Mouse (Mus musculus) forebrain, embryonic 14.5 days (tissue): ENCODE measurements around the gene Camk1. TPM values are rescaled to one million over a fixed set of nuclear protein-coding genes. Genes with fewer than 3 reads are reported as not detected.

ENCODE experiments used
- ATAC-seq: fragments of 200-750 bp; cut with Nextera tagmentation; 2 replicates; pipeline ENCODE4 v1.8.0; 2017; ENCODE audit warnings: mild to moderate bottlenecking, moderate library complexity
- DNase-seq: peaks from one replicate; pipeline ENCODE4 v3.0.0-alpha.2; 2015; ENCODE audit warnings: low spot score
- H3K27ac ChIP-seq: fragments of 300-500 bp; sonication (generic); 2 replicates; pipeline ENCODE4 v1.5.1; 2014; ENCODE audit warnings: low read depth, mild to moderate bottlenecking, control low read depth, low read length, moderate library complexity
- H3K27me3 ChIP-seq: fragments of 300-500 bp; sonication (generic); replicated peaks from 2 replicates; pipeline ENCODE4 v1.6.1; 2014; ENCODE audit warnings: low read length, control low read depth, mixed read lengths; ENCODE audit not compliant: control insufficient read depth, insufficient read depth
- H3K36me3 ChIP-seq: fragments of 300-500 bp; sonication (generic); 2 replicates; pipeline ENCODE4 v1.6.1; 2014; ENCODE audit warnings: low read length, control low read depth; ENCODE audit not compliant: control insufficient read depth, insufficient read depth
- H3K4me1 ChIP-seq: fragments of 300-500 bp; sonication (generic); 2 replicates; pipeline ENCODE4 v1.6.1; 2014; ENCODE audit warnings: antibody characterized with exemption, low read length, control low read depth; ENCODE audit not compliant: control insufficient read depth, insufficient read depth
- H3K4me2 ChIP-seq: fragments of 300-500 bp; sonication (generic); 2 replicates; pipeline ENCODE4 v1.6.1; 2014; ENCODE audit warnings: mild to moderate bottlenecking, control low read depth, low read length
- H3K4me3 ChIP-seq: fragments of 300-500 bp; sonication (generic); 2 replicates; pipeline ENCODE4 v1.5.1; 2014; ENCODE audit warnings: low read depth, low read length, control low read depth
- H3K9ac ChIP-seq: fragments of 300-500 bp; sonication (generic); 2 replicates; pipeline ENCODE4 v1.6.1; 2014; ENCODE audit warnings: mild to moderate bottlenecking, low read length, control low read depth, moderate library complexity
- H3K9me3 ChIP-seq: fragments of 300-500 bp; sonication (generic); replicated peaks from 2 replicates; pipeline ENCODE4 v1.6.1; 2016; ENCODE audit warnings: low read length, control low read depth, mixed read lengths; ENCODE audit not compliant: control insufficient read depth
- WGBS: fragments of 180-500 bp; shearing (Covaris S2); extraction: QIAGEN DNeasy Blood & Tissue Kit; methylation state at CpG from one replicate; pipeline ENCODE4 v1.1.7; 2014; 5-methylcytosine and 5-hydroxymethylcytosine counted together
- polyA plus RNA-seq: library from polyadenylated mRNA; unstranded; fragments of >200 nt; fragmentation: Nextera tagmentation; extraction: Ambion mirVana; gene quantifications from 2 replicates; pipeline ENCODE4 v1.2.1, GENCODE M21; 2014

The Camk1 gene
- polyA plus RNA-seq, 1 experiment from 2014 or later = 86.3 TPM

- peaks cover 23% of the 10 kb centered on the region for H3K27me3 ChIP-seq
- ATAC-seq = no peak
- no peaks in the 10 kb centered on the region for H3K36me3 ChIP-seq
- H3K4me2 ChIP-seq = no peak overlapping the region
- H3K9me3 ChIP-seq = no peaks in the 10 kb centered on the region
- H3K27ac ChIP-seq = no peak overlapping the region
- 67% methylated on average over 4 of the region's 4 CpGs for WGBS
- peaks cover 3% of the 10 kb centered on the region; the same call in 1 of the 2 replicates for H3K4me1 ChIP-seq
- DNase-seq = no peak
- H3K9ac ChIP-seq = no peak overlapping the region
- no peak overlapping the region for H3K4me3 ChIP-seq
Observed at GRCm38 (mm10) chr6:113287236-113287635, 56.5 kb downstream of the Camk1 start.

- H3K36me3 ChIP-seq = no peaks in the 10 kb centered on the region
- H3K4me2 ChIP-seq = no peak overlapping the region
- DNase-seq = no peak
- no peak overlapping the region for H3K27ac ChIP-seq
- peaks cover 32% of the 10 kb centered on the region for H3K27me3 ChIP-seq
- no peaks in the 10 kb centered on the region for H3K9me3 ChIP-seq
- no peak overlapping the region for H3K9ac ChIP-seq
- peaks cover 5% of the 10 kb centered on the region; the same call in 1 of the 2 replicates for H3K4me1 ChIP-seq
- H3K4me3 ChIP-seq = no peak overlapping the region
- no peak for ATAC-seq
- WGBS = 79% methylated on average over 1 of the region's 1 CpGs
Observed at GRCm38 (mm10) chr6:113286316-113286715, 57.5 kb downstream of the Camk1 start.

DNA sequence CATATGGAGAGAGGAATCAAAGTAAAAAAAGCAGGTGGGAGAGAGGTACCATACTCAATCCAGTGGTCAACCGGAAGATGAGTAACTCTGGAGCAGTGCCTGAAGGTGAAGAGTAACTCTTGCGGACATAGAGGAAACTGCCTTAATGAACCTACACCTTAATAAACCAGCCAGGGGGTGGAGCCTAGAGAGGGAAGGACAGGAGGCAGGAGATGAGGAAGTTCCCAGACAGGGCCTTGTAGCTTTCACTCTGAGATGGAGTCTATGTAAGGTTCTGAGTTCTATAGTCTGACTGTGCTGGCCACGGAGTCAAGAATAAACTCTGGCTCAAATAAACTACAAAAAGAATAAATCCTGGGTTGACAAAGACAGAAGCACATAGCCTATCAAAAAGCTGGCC, 58.9 kb downstream of the Camk1 start:
- Histone ChIP-seq H3K27ac (no peak overlapping the region), H3K4me3 (no peak overlapping the region), H3K36me3 (peaks cover 7% of the 10 kb centered on the region; the same call in 1 of the 2 replicates), H3K9ac (no peak overlapping the region), H3K27me3 (peaks cover 32% of the 10 kb centered on the region), H3K9me3 (no peaks in the 10 kb centered on the region), H3K4me2 (no peak overlapping the region), H3K4me1 (peaks cover 5% of the 10 kb centered on the region; the same call in 1 of the 2 replicates)
- DNase-seq (no peak), ATAC-seq (no peak)
- 73% methylated on average over 3 of the region's 3 CpGs for WGBS

Other genes starting within 250 kb of the Camk1 start
- gene Lhfpl4, start 148.6 kb downstream of the Camk1 start, polyA plus RNA-seq = 8.8 and 11.3 TPM in 2 replicates
- 41.7 and 43.6 TPM in 2 replicates for gene Mtmr14, start 106.1 kb downstream of the Camk1 start, polyA plus RNA-seq
- 0.23 and 0.80 TPM in 2 replicates for gene Cpne9, start 61.7 kb downstream of the Camk1 start, polyA plus RNA-seq
- 15.8 and 17.0 TPM in 2 replicates for gene Brpf1, start 36.8 kb downstream of the Camk1 start, polyA plus RNA-seq
- 12.7 and 14.7 TPM in 2 replicates for gene Ogg1, start 17.0 kb downstream of the Camk1 start, polyA plus RNA-seq
- 68.2 and 83.2 TPM in 2 replicates for gene Tada3, start 33.9 kb upstream of the Camk1 start, polyA plus RNA-seq
- 265 and 270 TPM in 2 replicates for gene Arpc4, start 34.1 kb upstream of the Camk1 start, polyA plus RNA-seq
- 2.5 and 5.0 TPM in 2 replicates for gene Ttll3, start 45.3 kb upstream of the Camk1 start, polyA plus RNA-seq
- gene Rpusd3, start 75.4 kb upstream of the Camk1 start, polyA plus RNA-seq = 15.8 and 19.8 TPM in 2 replicates
- gene Cidec, start 91.8 kb upstream of the Camk1 start, polyA plus RNA-seq = not detected in 2 replicates
- 88.0 and 94.4 TPM in 2 replicates for gene Jagn1, start 98.6 kb upstream of the Camk1 start, polyA plus RNA-seq
- gene Il17re, start 114.5 kb upstream of the Camk1 start, polyA plus RNA-seq = not detected in 2 replicates
- 1.3 and 2.0 TPM in 2 replicates for gene Il17rc, start 127.4 kb upstream of the Camk1 start, polyA plus RNA-seq
- 37.2 and 49.4 TPM in 2 replicates for gene Creld1, start 139.3 kb upstream of the Camk1 start, polyA plus RNA-seq
- 3.2 and 5.4 TPM in 2 replicates for gene Prrt3, start 157.9 kb upstream of the Camk1 start, polyA plus RNA-seq
- gene Emc3, start 187.7 kb upstream of the Camk1 start, polyA plus RNA-seq = 101 and 108 TPM in 2 replicates
- gene Fancd2, start 187.7 kb upstream of the Camk1 start, polyA plus RNA-seq = 4.3 and 5.8 TPM in 2 replicates